Mouse (Mus musculus) intestine, postnatal 0 days (tissue): ENCODE results near the gene Robo2. TPM values are rescaled to one million over a fixed set of nuclear protein-coding genes. Genes with fewer than 3 reads are reported as not detected.

Experiments
- ATAC-seq: fragments of 200-750 bp; cut with Nextera tagmentation; 2 replicates; pipeline ENCODE4 v1.8.0; 2017; ENCODE audit warnings: mild to moderate bottlenecking, moderate TSS enrichment, moderate library complexity
- H3K27ac ChIP-seq: fragments of 300-500 bp; sonication (generic); 2 replicates; pipeline ENCODE4 v1.5.1; 2014; ENCODE audit warnings: mild to moderate bottlenecking, low read depth, low read length, moderate library complexity
- H3K27me3 ChIP-seq: fragments of 300-500 bp; sonication (generic); replicated peaks from 2 replicates; pipeline ENCODE4 v1.6.1; 2014; ENCODE audit warnings: low read length, mixed read lengths; ENCODE audit not compliant: control insufficient read depth, insufficient read depth
- H3K36me3 ChIP-seq: fragments of 300-500 bp; sonication (generic); 2 replicates; pipeline ENCODE4 v1.6.1; 2014; ENCODE audit warnings: mild to moderate bottlenecking, moderate library complexity; ENCODE audit not compliant: control insufficient read depth, insufficient read depth
- H3K4me1 ChIP-seq: fragments of 300-500 bp; sonication (generic); replicated peaks from 2 replicates; pipeline ENCODE4 v1.6.1; 2014; ENCODE audit warnings: antibody characterized with exemption, low read length, mixed read lengths; ENCODE audit not compliant: control insufficient read depth, insufficient read depth
- H3K4me2 ChIP-seq: fragments of 300-500 bp; sonication (generic); replicated peaks from 2 replicates; pipeline ENCODE4 v1.6.1; 2014; ENCODE audit warnings: low read depth, mild to moderate bottlenecking, moderate library complexity
- H3K4me3 ChIP-seq: fragments of 300-500 bp; sonication (generic); 2 replicates; pipeline ENCODE4 v1.5.1; 2014; ENCODE audit warnings: low read depth, low read length
- H3K9ac ChIP-seq: fragments of 300-500 bp; sonication (generic); 2 replicates; pipeline ENCODE4 v1.6.1; 2014; ENCODE audit warnings: mild to moderate bottlenecking, low read depth, low read length
- H3K9me3 ChIP-seq: fragments of 300-500 bp; sonication (generic); 2 replicates; pipeline ENCODE4 v1.6.1; 2016; ENCODE audit warnings: mixed run types; ENCODE audit not compliant: control insufficient read depth
- CTCF ChIP-seq: sonication (generic); IDR thresholded peaks from 2 replicates; pipeline ENCODE4 v1.5.1; 2016; ENCODE audit warnings: low read depth, mild to moderate bottlenecking, control low read depth, antibody characterized with exemption, moderate library complexity
- WGBS: fragments of 180-500 bp; shearing (Covaris S2); extraction: QIAGEN DNeasy Blood & Tissue Kit; methylation state at CpG from one replicate; pipeline ENCODE4 v1.1.7; 2014; 5-methylcytosine and 5-hydroxymethylcytosine counted together
- polyA plus RNA-seq: library from polyadenylated mRNA; unstranded; fragments of >200 nt; fragmentation: Nextera tagmentation; extraction: Ambion mirVana; gene quantifications from 2 replicates; pipeline ENCODE4 v1.2.1, GENCODE M21; 2015

Robo2 gene
- polyA plus RNA-seq, 1 experiment from 2014 or later: 6.2 TPM

GRCm38 (mm10) chr16:74227285-74227684 is 184.3 kb downstream of the Robo2 start:
- Histone ChIP-seq H3K36me3 (no peaks in the 10 kb centered on the region), H3K27ac (no peak overlapping the region), H3K4me3 (no peak overlapping the region), H3K4me1 (no peaks in the 10 kb centered on the region), H3K27me3 (no peaks in the 10 kb centered on the region), H3K9me3 (no peaks in the 10 kb centered on the region), H3K9ac (no peak overlapping the region), H3K4me2 (no peak overlapping the region)
- ATAC-seq: no peak
- peak; percentile 55 for TF ChIP-seq CTCF

DNA sequence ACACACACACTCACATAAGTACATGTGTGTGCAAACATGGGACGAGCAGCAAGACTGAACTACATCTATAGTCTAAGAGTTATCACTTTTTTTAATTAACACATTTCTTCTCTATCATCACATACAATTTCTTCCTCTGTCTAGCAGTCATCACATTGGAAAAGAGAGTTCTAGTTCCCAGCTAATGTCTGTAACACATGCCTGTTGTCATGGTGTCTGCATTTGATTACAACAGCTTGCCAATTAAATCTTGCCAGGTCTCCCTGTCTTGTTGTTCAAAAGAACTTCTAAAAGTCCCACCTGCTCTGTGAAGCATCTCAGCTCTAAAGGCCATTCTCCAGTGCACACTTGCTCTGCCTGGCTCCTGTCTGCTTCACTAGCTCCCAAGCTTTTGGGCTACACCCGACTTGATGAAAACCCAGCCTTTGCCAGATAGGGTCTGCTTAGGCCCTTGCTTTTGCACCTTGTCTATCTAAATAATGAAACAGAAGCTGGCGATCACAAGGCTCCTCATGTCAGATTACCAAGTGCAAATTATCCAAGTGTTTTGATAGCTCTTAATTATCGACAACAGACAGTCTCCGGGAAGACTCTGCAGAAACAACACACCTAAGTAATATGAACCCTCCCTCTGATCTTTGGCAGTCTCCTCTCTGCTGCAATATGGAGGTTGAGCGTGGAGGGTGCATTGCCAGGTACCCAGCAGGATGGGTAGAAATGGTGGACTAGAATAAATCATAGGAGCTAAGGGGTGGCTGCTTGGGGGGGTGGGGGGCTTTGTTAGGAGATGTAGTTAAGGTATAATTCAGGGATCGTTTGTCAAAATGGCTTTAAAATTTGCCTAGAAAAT is 186.0 kb downstream of the Robo2 start:
- no peak overlapping the region for H3K27ac ChIP-seq
- TF ChIP-seq CTCF: no peak
- ATAC-seq: no peak
- no peak overlapping the region for H3K9ac ChIP-seq
- WGBS: 82% methylated on average over 7 of the region's 7 CpGs
- no peaks in the 10 kb centered on the region for H3K4me1 ChIP-seq
- no peak overlapping the region for H3K4me3 ChIP-seq
- H3K36me3 ChIP-seq: no peaks in the 10 kb centered on the region
- H3K4me2 ChIP-seq: no peak overlapping the region
- no peaks in the 10 kb centered on the region for H3K27me3 ChIP-seq
- no peaks in the 10 kb centered on the region for H3K9me3 ChIP-seq

DNA sequence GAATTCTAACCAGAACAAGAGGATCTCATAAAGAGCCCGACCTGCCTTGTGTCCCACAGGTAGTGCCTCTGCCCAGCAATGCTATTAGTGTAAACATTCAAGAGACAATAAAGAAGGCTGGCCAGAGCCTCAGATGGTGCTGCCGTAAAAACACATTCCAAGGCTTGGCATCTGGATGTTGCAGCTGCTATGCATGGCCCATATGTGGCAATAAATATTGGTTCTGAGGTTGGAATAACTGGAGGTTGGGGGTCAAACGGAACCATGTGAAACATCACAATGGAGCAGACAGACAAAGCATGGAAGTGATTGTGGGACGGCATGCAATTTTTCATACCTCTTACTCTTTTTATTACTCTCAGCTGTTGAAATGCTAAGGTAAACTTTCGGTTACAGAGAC is 189.1 kb downstream of the Robo2 start:
- no peak for ATAC-seq
- 52% methylated on average over 5 of the region's 5 CpGs for WGBS
- Histone ChIP-seq H3K4me1 (no peaks in the 10 kb centered on the region), H3K4me3 (no peak overlapping the region), H3K9ac (no peak overlapping the region), H3K4me2 (no peak overlapping the region), H3K27ac (no peak overlapping the region), H3K9me3 (no peaks in the 10 kb centered on the region), H3K36me3 (no peaks in the 10 kb centered on the region), H3K27me3 (no peaks in the 10 kb centered on the region)
- no peak for TF ChIP-seq CTCF

GRCm38 (mm10) chr16:74216879-74217415 is 194.7 kb downstream of the Robo2 start:
- Histone ChIP-seq H3K9ac (no peak overlapping the region), H3K4me1 (no peaks in the 10 kb centered on the region), H3K4me3 (no peak overlapping the region), H3K9me3 (no peaks in the 10 kb centered on the region), H3K4me2 (no peak overlapping the region), H3K27ac (no peak overlapping the region), H3K27me3 (no peaks in the 10 kb centered on the region), H3K36me3 (no peaks in the 10 kb centered on the region)
- 73% methylated on average over 1 of the region's 1 CpGs for WGBS
- no peak for TF ChIP-seq CTCF
- no peak for ATAC-seq

GRCm38 (mm10) chr16:74215791-74216190 is 195.8 kb downstream of the Robo2 start:
- no peak for TF ChIP-seq CTCF

DNA sequence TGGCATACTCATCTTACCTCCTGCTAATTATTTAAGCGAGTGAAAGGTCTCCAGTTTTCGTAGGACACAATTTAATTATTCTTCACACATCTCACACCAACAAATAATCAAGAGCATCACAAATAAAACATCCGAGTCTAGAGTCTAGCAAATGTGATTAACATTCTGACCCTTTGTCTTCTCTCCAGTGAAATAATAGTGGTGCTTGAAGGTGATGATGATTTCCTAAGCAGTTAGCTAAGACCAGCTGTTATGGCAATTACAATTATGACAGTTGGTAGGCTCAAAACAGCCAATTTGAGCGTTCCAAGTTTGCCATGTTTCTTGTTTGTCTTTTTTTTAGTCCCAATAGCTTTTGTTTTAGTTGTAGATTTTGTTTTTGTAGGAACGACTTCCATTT is 210.9 kb downstream of the Robo2 start:
- Histone ChIP-seq H3K27me3 (no peaks in the 10 kb centered on the region), H3K27ac (no peak overlapping the region), H3K9me3 (no peaks in the 10 kb centered on the region), H3K36me3 (no peaks in the 10 kb centered on the region), H3K4me3 (no peak overlapping the region), H3K4me2 (no peak overlapping the region), H3K9ac (no peak overlapping the region), H3K4me1 (no peaks in the 10 kb centered on the region)
- WGBS: 82% methylated on average over 5 of the region's 5 CpGs
- no peak for ATAC-seq
- TF ChIP-seq CTCF: no peak

More at GRCm38 (mm10) chr16:74215791-74216190, 195.8 kb downstream of the Robo2 start:
- no peaks in the 10 kb centered on the region for H3K9me3 ChIP-seq
- H3K4me1 ChIP-seq: no peaks in the 10 kb centered on the region
- no peak overlapping the region for H3K4me2 ChIP-seq
- H3K27me3 ChIP-seq: no peaks in the 10 kb centered on the region
- ATAC-seq: no peak
- no peaks in the 10 kb centered on the region for H3K36me3 ChIP-seq
- WGBS: 92% methylated on average over 13 of the region's 13 CpGs
- H3K27ac ChIP-seq: no peak overlapping the region
- H3K4me3 ChIP-seq: no peak overlapping the region
- H3K9ac ChIP-seq: no peak overlapping the region
